ENCODE assay signal across 26 mouse cellular contexts in the genomic region with DNA sequence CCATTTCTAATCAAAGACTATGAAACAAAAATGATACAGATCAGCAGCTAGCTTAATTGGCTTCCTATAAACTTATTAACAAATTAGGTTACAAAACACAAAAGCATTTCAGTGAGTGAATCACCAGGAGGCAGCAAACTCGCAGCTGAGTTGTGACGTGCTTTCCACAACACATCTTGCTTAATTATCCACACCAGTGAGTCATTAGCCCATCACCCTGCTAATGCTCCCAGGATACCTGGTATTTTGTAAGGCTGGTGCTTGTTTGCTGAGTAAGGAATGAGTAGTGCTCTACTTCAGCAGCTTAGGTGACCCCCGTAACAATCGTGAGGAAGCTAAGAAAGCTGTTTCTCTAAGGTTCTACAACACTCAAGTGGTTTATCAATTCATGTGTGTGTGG. TPM values are rescaled to one million over a fixed set of nuclear protein-coding genes. Genes with fewer than 3 reads are reported as not detected.
DNase-seq lines count a peak whose midpoint lies in the region; ATAC-seq and TF ChIP-seq lines count a peak whose summit lies in the region.
"Had no signal": no experiment of that assay in that cellular context is flagged by ENCODE, and none has a peak within 500 bp of the region (broad histone marks: within the 10 kb centered on the region; RNA-seq: fewer than 3 reads in every experiment).

No protein-coding gene starts in this region.

- H3K36me3 ChIP-seq in midbrain, postnatal 0 days (ENCODE audit: insufficient read depth, low read length): peaks cover 9% of the 10 kb centered on the region; the same call in 1 of the 2 replicates
- peaks cover 4% of the 10 kb centered on the region for H3K36me3 ChIP-seq in midbrain, embryonic 11.5 days (ENCODE audit: control insufficient read depth, insufficient read depth, low read length)
- H3K36me3 ChIP-seq in stomach, postnatal 0 days (ENCODE audit: control insufficient read depth, insufficient read depth, low read length): no peaks in the 10 kb centered on the region

- H3K27me3 ChIP-seq in midbrain, postnatal 0 days (ENCODE audit: insufficient read depth, low read length): no peaks in the 10 kb centered on the region
- no peaks in the 10 kb centered on the region for H3K27me3 ChIP-seq in midbrain, embryonic 11.5 days (ENCODE audit: control insufficient read depth, insufficient read depth, low read length)
- no peaks in the 10 kb centered on the region for H3K27me3 ChIP-seq in stomach, postnatal 0 days (ENCODE audit: control insufficient read depth, insufficient read depth, low read length)
- H3K27me3 ChIP-seq: embryonic facial prominence, embryonic 15.5 days; limb, embryonic 12.5 days; liver, embryonic 13.5 days; midbrain, embryonic 12.5 days; neural tube, embryonic 13.5 days had no signal

- no peak for TF ChIP-seq EP300 in stomach, postnatal 0 days (optimal IDR thresholded peaks at IDR 0.05)

- DNase-seq in heart, adult 11 months: peak; percentile 55
- DNase-seq in heart, postnatal 10 days: no peak
- peak; percentile 11 for DNase-seq in midbrain, postnatal 0 days (ENCODE audit: low spot score)
- DNase-seq in midbrain, embryonic 11.5 days (ENCODE audit: low spot score, missing footprints): no peak
- DNase-seq in Muller cell, postnatal 12 days (ENCODE audit: inconsistent ontology term): peak; percentile 81
- DNase-seq in stomach, postnatal 0 days (ENCODE audit: low spot score): no peak
- no peak for DNase-seq in adrenal gland, postnatal 14 days
- DNase-seq in lung, postnatal 10 days: no peak
- DNase-seq: adrenal gland, postnatal 25 days; cerebellum, adult 11-12 months; cerebellum, postnatal 25 days; gastrocnemius, postnatal 14 days; kidney, adult 8-10 months; kidney, postnatal 36 days; layer of hippocampus, adult 9-11 months; liver, embryonic 13.5 days; lung, embryonic 14.5 days; right cerebral cortex, postnatal 4 days had no signal

- WGBS in midbrain, postnatal 0 days: 72% methylated on average over 4 of the region's 4 CpGs
- WGBS in midbrain, embryonic 11.5 days: 91% methylated on average over 4 of the region's 4 CpGs
- 64% methylated on average over 4 of the region's 4 CpGs for WGBS in stomach, postnatal 0 days

- no peaks in the 10 kb centered on the region for H3K9me3 ChIP-seq in midbrain, postnatal 0 days (ENCODE audit: low read length)
- no peaks in the 10 kb centered on the region; the same call in 1 of the 2 replicates for H3K9me3 ChIP-seq in midbrain, embryonic 11.5 days (ENCODE audit: control insufficient read depth, low read length)
- no peaks in the 10 kb centered on the region for H3K9me3 ChIP-seq in stomach, postnatal 0 days (ENCODE audit: control insufficient read depth, low read length)
- H3K9me3 ChIP-seq: embryonic facial prominence, embryonic 15.5 days; forebrain, embryonic 10.5 days; heart, embryonic 10.5 days; midbrain, embryonic 12.5 days; neural tube, embryonic 13.5 days had no signal

- no peak overlapping the region for H3K27ac ChIP-seq in midbrain, postnatal 0 days (ENCODE audit: low read depth, low read length)
- H3K27ac ChIP-seq in midbrain, embryonic 11.5 days (ENCODE audit: low read depth, low read length): no peak overlapping the region
- no peak overlapping the region for H3K27ac ChIP-seq in stomach, postnatal 0 days (replicated peaks)
- H3K27ac ChIP-seq: embryonic facial prominence, embryonic 15.5 days; forebrain, embryonic 10.5 days; heart, embryonic 10.5 days; limb, embryonic 12.5 days; liver, embryonic 13.5 days; midbrain, embryonic 12.5 days; neural tube, embryonic 13.5 days had no signal

- TF ChIP-seq CTCF in midbrain, postnatal 0 days (IDR thresholded peaks at IDR 0.05): no peak
- TF ChIP-seq CTCF in stomach, postnatal 0 days (IDR thresholded peaks at IDR 0.05; ENCODE audit: low read depth): peak; percentile 38; the same call in 1 of the 2 replicates

- intact Hi-C loops in heart, postnatal 10 days (cut with DNase I): loop anchor here (2.0 to 5.0 kb wide), 2 partner anchors 50 to 308 kb away; no protein-coding TSS in a partner anchor

- no peaks in the 10 kb centered on the region for H3K4me1 ChIP-seq in midbrain, postnatal 0 days (ENCODE audit: insufficient read depth, low read length)
- no peaks in the 10 kb centered on the region; the same call in 1 of the 2 replicates for H3K4me1 ChIP-seq in midbrain, embryonic 11.5 days (ENCODE audit: control insufficient read depth, insufficient read depth, low read length)
- no peaks in the 10 kb centered on the region for H3K4me1 ChIP-seq in stomach, postnatal 0 days (replicated peaks; ENCODE audit: control insufficient read depth, insufficient read depth)

- ATAC-seq in midbrain, postnatal 0 days (ENCODE audit: low FRiP score): no peak
- ATAC-seq in midbrain, embryonic 11.5 days (ENCODE audit: low FRiP score): no peak
- ATAC-seq in stomach, postnatal 0 days (ENCODE audit: low FRiP score, low TSS enrichment): no peak
- ATAC-seq: activated CD4-positive, CD25-positive, alpha-beta regulatory T cell, adult 4 months had no signal

- no peak overlapping the region for H3K4me3 ChIP-seq in midbrain, postnatal 0 days (ENCODE audit: low read depth, low read length)
- H3K4me3 ChIP-seq in midbrain, embryonic 11.5 days (ENCODE audit: low read depth, low read length): no peak overlapping the region
- H3K4me3 ChIP-seq in stomach, postnatal 0 days (ENCODE audit: low read depth, low read length): no peak overlapping the region
- H3K4me3 ChIP-seq: embryonic facial prominence, embryonic 15.5 days; forebrain, embryonic 10.5 days; heart, embryonic 10.5 days; limb, embryonic 12.5 days; liver, embryonic 13.5 days; midbrain, embryonic 12.5 days; neural tube, embryonic 13.5 days had no signal

- no peak overlapping the region for H3K9ac ChIP-seq in midbrain, postnatal 0 days (replicated peaks; ENCODE audit: low read length, poor library complexity, severe bottlenecking)
- H3K9ac ChIP-seq in midbrain, embryonic 11.5 days (ENCODE audit: low read length): no peak overlapping the region
- H3K9ac ChIP-seq in stomach, postnatal 0 days (ENCODE audit: low read length): no peak overlapping the region
- H3K9ac ChIP-seq: embryonic facial prominence, embryonic 15.5 days; limb, embryonic 12.5 days; liver, embryonic 13.5 days; lung, embryonic 14.5 days; midbrain, embryonic 12.5 days; neural tube, embryonic 13.5 days had no signal

- H3K4me2 ChIP-seq in midbrain, postnatal 0 days (ENCODE audit: low read depth, low read length, poor library complexity, severe bottlenecking): no peak overlapping the region
- H3K4me2 ChIP-seq in midbrain, embryonic 11.5 days: no peak overlapping the region
- H3K4me2 ChIP-seq in stomach, postnatal 0 days (replicated peaks; ENCODE audit: low read depth): no peak overlapping the region
- H3K4me2 ChIP-seq: embryonic facial prominence, embryonic 15.5 days; limb, embryonic 12.5 days; liver, embryonic 13.5 days; lung, embryonic 14.5 days; midbrain, embryonic 12.5 days; neural tube, embryonic 13.5 days had no signal

RNA-seq across cellular contexts. Expression of a gene that starts 19.1 kb away (rescaled TPM):
- total RNA-seq in heart, postnatal 10 days (2021): 10 to 100 TPM; 38.5 to 41.7 TPM
- 26.8 and 31.7 TPM in 2 replicates for total RNA-seq in midbrain, postnatal 0 days (2014; rRNA removed)
- 40.0 and 43.7 TPM in 2 replicates for polyA plus RNA-seq in midbrain, postnatal 0 days (2015; fragmentation: Nextera tagmentation; extraction: Ambion mirVana)
- 85.5 and 90.0 TPM in 2 replicates for polyA plus RNA-seq in midbrain, embryonic 11.5 days (2014; fragmentation: Nextera tagmentation; extraction: Ambion mirVana)
- 34.2 and 35.5 TPM in 2 replicates for polyA plus RNA-seq in stomach, postnatal 0 days (2015; fragmentation: Nextera tagmentation; extraction: Ambion mirVana)
- total RNA-seq in adrenal gland, postnatal 14 days (2021): 30.2 and 31.1 TPM in 2 replicates

RNA-seq across cellular contexts. Expression of a gene that starts 33.4 kb away (rescaled TPM):
- 100 to 1,000 TPM; 358 to 365 TPM for total RNA-seq in heart, postnatal 10 days (2021)
- total RNA-seq in midbrain, postnatal 0 days (2014; rRNA removed): 750 and 756 TPM in 2 replicates
- 309 and 319 TPM in 2 replicates for polyA plus RNA-seq in midbrain, postnatal 0 days (2015; fragmentation: Nextera tagmentation; extraction: Ambion mirVana)
- polyA plus RNA-seq in midbrain, embryonic 11.5 days (2014; fragmentation: Nextera tagmentation; extraction: Ambion mirVana): 693 and 733 TPM in 2 replicates
- polyA plus RNA-seq in stomach, postnatal 0 days (2015; fragmentation: Nextera tagmentation; extraction: Ambion mirVana): 420 and 430 TPM in 2 replicates
- total RNA-seq in adrenal gland, postnatal 14 days (2021): 378 and 407 TPM in 2 replicates

RNA-seq across cellular contexts. Expression of a gene that starts 56.8 kb away (rescaled TPM):
- under 1 TPM; 0.45 to 0.60 TPM for total RNA-seq in heart, postnatal 10 days (2021)
- not detected in 2 replicates for total RNA-seq in midbrain, postnatal 0 days (2014; rRNA removed)
- not detected in 2 replicates for polyA plus RNA-seq in midbrain, postnatal 0 days (2015; fragmentation: Nextera tagmentation; extraction: Ambion mirVana)
- polyA plus RNA-seq in midbrain, embryonic 11.5 days (2014; fragmentation: Nextera tagmentation; extraction: Ambion mirVana): 0.30 TPM in 1 of 2 replicates, not detected in the other
- 0.07 and 0.08 TPM in 2 replicates for polyA plus RNA-seq in stomach, postnatal 0 days (2015; fragmentation: Nextera tagmentation; extraction: Ambion mirVana)
- 0.79 and 1.3 TPM in 2 replicates for total RNA-seq in adrenal gland, postnatal 14 days (2021)
- total RNA-seq: gastrocnemius, postnatal 14 days had no signal
- polyA plus RNA-seq: embryonic facial prominence, embryonic 15.5 days; hindbrain, embryonic 11.5 days; liver, embryonic 13.5 days; neural tube, embryonic 13.5 days had no signal

Comparison
In these comparisons a context has a peak if more than half of its experiments do, and no peak if none do; other contexts are left out.
1. DNase-seq: peak in heart, adult 11 months (single experiment), midbrain, postnatal 0 days (single experiment) and Muller cell, postnatal 12 days (single experiment); none in heart, postnatal 10 days (0 of 2), midbrain, embryonic 11.5 days (single experiment), stomach, postnatal 0 days (single experiment), adrenal gland, postnatal 14 days (single experiment) and lung, postnatal 10 days (single experiment).